Mouse (Mus musculus) olfactory bulb, adult 2 months (tissue): ENCODE measurements around the gene Cckar. TPM values are rescaled to one million over a fixed set of nuclear protein-coding genes. Genes with fewer than 3 reads are reported as not detected.
"Not testable (repeated sequence)": the region's sequence is repeated elsewhere in the genome, so short reads cannot be mapped to it uniquely, and the experiment has no call there.

ENCODE experiments used
- H3K27ac ChIP-seq: fragments of 200-500 bp; 2 replicates; pipeline ENCODE4 v1.5.1; 2012; ENCODE audit warnings: low read depth, low read length; ENCODE audit not compliant: insufficient read depth
- H3K4me1 ChIP-seq: fragments of 200-500 bp; 2 replicates; pipeline ENCODE4 v1.6.1; 2012; ENCODE audit warnings: low read length; ENCODE audit not compliant: control insufficient read depth, insufficient read depth
- H3K4me3 ChIP-seq: fragments of 200-500 bp; 2 replicates; pipeline ENCODE4 v1.5.1; 2012; ENCODE audit warnings: mild to moderate bottlenecking, low read depth, low read length, moderate library complexity; ENCODE audit not compliant: insufficient read depth
- CTCF ChIP-seq: fragments of 200-500 bp; IDR thresholded peaks from 2 replicates; pipeline ENCODE4 v1.5.1; 2012; ENCODE audit warnings: low read depth, mild to moderate bottlenecking, low read length, moderate library complexity; ENCODE audit not compliant: insufficient read depth
- POLR2A ChIP-seq: fragments of 200-500 bp; IDR thresholded peaks from 2 replicates; pipeline ENCODE4 v1.6.1; 2012; ENCODE audit warnings: mild to moderate bottlenecking, low read depth, low read length, moderate library complexity; ENCODE audit not compliant: insufficient read depth
- WGBS: fragments of 180-500 bp; shearing (Covaris S2); methylation state at CpG from one replicate; pipeline ENCODE4 v1.1.7; 2018; 5-methylcytosine and 5-hydroxymethylcytosine counted together
- polyA plus RNA-seq: library from polyadenylated mRNA; stranded (reverse); fragments of >200 nt; gene quantifications from 2 replicates; pipeline ENCODE4 v1.2.4, GENCODE M21; 2012; ENCODE audit warnings: low replicate concordance; ENCODE audit not compliant: missing spikeins, insufficient read depth, insufficient read length

The Cckar gene
- polyA plus RNA-seq, 1 experiment, result not detected

DNA sequence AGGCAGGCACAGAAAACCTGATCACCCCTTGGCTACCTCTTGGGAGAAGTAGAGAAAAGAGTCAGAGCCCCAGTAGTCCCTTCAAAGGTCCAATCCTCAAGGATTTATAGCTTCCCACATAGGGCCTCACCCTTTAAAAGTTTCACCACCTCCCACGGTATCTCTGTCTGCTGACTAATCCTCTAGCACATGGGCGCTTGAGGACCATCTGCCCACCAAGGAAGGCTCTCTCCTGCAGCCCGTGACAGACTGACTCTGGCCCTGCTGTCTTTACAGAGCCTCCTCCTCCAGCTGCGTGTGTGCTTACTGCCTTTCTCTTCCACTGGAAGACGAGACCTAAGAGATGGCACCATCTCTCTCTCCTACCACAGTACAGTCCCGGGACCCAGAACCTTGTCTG lies 27.9 kb downstream of the Cckar start:
- Histone ChIP-seq H3K4me3 (no peak overlapping the region), H3K4me1 (no peaks in the 10 kb centered on the region), H3K27ac (no peak overlapping the region)
- no peak for TF ChIP-seq POLR2A
- TF ChIP-seq CTCF, result no peak
- WGBS, result 69% methylated on average over 6 of the region's 6 CpGs

DNA sequence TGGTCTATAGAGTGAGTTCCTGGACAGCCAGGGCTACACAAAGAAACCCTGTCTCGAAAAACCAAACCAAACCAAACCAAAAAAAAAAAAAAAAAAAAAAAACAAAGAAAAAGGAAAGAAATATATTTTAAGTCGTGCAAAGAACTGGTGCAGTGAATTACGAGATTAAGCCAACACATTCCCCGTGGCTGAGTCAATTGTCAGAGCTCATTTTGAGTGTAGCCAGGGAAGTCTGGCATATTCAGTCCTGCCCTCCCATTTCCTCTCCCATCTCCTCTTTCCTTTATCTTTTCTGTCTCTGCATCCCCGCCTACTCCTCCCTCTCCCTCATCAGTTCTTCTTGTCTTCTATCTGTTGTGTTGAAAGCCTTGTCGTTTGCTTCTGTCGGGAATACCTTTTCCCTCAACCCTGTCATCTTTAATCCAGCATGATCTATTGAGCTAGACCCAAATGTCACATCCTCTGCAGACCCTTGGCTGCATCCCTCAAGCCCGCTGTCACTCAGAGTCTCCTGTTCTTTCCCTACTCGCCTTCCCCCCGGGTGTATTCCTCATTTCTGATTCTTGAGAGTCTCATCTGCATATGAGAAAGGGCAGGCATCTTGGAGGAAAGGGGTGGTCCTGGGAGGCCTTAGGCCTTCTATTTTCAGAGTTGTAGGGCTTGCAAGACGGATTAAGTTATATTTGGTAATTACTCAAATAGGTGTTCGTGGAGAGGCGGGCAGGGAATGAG lies 29.3 kb downstream of the Cckar start:
- WGBS, result 44% methylated on average over 13 of the region's 13 CpGs
- H3K4me3 ChIP-seq, result no peak overlapping the region
- TF ChIP-seq POLR2A (no peak), CTCF (no peak)
- no peak overlapping the region for H3K27ac ChIP-seq
- no peaks in the 10 kb centered on the region for H3K4me1 ChIP-seq

DNA sequence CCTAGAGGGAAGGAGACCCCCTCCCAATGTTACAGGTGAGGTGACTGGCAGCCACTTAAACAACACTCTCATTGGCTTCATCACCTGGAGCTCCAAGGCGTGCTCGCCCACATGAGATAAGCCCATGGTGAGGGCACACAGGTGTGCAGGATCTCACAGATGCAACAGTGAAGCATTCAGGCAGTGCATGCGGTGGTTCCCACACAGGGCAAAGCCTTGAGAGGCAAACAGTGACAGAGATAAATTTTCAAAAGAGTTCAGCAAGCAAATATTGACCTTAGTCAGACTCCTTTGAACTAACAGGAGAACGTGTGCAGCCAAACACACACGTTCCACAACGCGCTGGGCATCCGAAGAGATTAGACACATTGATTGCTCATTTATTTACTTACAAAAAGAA lies 30.8 kb downstream of the Cckar start:
- Histone ChIP-seq H3K4me1 (no peaks in the 10 kb centered on the region), H3K4me3 (no peak overlapping the region), H3K27ac (no peak overlapping the region)
- TF ChIP-seq CTCF (no peak), POLR2A (no peak)
- 97% methylated on average over 8 of the region's 8 CpGs for WGBS

DNA sequence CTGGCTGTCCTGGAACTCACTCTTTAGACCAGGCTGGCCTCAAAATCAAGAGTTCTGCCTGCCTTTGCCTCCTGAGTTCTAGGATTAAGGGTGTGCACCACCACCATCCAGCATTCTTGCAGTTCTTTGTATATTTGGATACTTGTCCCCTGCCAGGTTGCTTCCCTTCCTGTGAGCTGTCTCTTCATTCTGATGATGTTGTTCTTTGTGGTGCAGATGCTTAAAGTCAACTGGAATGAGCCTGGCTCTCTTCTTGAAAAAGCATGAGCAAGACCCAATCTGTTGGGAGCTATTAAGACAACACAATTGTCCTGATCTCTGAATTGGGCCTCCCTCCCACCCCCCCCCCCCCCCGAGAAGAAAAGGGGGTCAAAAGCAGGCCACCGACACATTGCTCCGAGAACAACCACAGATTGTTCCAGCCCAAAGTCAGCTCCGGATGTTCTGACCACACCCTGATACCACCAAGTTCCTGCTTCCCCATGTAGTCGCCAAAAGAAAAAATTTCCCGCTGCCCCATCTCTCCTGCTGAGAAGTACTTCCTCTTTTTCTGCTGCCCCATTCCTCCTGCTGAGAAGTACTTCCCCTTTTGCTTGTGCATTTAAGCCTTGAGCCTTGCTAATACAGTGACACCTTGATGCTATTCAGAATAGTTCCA lies 33.9 kb downstream of the Cckar start:
- H3K4me1 ChIP-seq, H3K27ac ChIP-seq, H3K4me3 ChIP-seq: not testable (repeated sequence)
- WGBS, result 83% methylated on average over 6 of the region's 6 CpGs

DNA sequence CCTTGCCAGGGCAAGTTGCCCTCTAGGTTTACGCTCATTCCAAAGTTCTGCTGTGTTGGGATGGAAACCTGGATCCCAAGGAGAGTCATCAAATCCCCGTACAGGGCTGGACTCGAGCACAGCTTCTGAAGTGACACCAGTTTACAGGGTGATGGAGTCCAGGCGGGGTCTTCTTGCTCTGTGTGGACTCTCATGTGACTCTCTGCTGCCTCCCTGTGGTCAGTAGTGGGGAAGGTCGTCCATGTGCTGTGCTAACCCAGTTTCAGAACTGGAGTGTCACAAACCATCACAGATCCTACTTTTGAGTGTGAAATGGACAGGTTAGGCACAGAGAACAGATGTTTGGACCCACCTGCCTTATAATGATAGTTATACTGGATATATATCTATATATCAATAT lies 35.2 kb downstream of the Cckar start:
- no peak overlapping the region for H3K27ac ChIP-seq
- no peaks in the 10 kb centered on the region for H3K4me1 ChIP-seq
- whole genome bisulfite sequencing, result 22% methylated on average over 5 of the region's 5 CpGs
- TF ChIP-seq CTCF (peak; percentile 46; the same call in 1 of the 2 replicates), POLR2A (no peak)
- no peak overlapping the region for H3K4me3 ChIP-seq

DNA sequence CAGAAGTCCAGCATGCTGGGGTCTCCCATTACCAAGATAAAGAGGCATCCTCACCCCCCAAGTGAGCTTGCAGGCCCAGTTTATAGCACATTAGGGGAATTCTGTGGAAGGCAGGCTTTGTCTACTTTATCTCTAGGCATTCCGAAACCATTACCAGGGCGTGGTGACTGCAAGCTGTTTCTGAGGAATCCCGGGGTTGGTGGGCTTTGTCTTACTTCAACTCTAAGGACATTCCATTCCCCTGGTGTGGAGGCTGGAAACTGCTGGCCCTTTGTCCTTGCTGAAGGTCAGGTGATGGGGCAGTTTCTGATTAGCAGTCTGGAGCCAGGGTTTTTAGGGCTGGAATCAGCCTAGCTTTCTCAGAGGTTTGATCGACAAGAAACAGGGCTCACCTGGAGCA lies 36.0 kb downstream of the Cckar start:
- Histone ChIP-seq H3K4me3 (no peak overlapping the region), H3K27ac (no peak overlapping the region), H3K4me1 (no peaks in the 10 kb centered on the region)
- no peak for TF ChIP-seq CTCF
- TF ChIP-seq POLR2A, result no peak
- WGBS, result 78% methylated on average over 4 of the region's 4 CpGs

DNA sequence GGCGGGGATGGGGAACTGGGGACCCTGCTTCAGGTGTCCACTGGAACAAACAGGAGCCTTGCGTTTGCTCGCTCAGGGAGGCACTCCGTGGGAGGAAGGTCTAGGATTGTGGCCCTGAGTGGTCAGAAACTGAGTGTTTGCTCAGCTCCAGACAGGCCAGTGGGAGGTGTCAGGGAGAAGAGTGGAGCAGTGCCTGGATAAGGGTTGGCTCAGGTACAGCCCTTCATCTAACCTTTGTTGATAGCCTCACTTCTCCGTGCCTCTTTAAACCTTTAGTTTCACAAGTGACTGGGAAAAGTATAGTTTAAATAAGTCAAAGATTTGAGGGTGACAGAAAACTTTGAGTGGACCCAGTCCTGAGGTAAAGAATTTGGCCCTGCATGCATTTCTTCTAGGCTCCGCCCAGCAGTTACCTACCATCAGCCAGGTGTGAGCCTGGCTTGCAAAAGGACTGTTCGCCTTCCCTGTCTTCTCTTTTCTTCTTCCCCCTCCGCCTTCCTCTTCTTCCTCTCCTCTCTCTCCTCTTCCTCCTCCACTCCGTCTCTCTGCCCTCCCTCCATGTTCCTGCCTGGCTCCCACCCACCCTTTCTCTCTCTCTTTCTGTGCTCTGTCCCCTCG lies 37.1 kb downstream of the Cckar start:
- Histone ChIP-seq H3K27ac (no peak overlapping the region), H3K4me1 (no peaks in the 10 kb centered on the region), H3K4me3 (no peak overlapping the region)
- 94% methylated on average over 10 of the region's 10 CpGs for WGBS
- no peak for TF ChIP-seq CTCF
- no peak for TF ChIP-seq POLR2A

DNA sequence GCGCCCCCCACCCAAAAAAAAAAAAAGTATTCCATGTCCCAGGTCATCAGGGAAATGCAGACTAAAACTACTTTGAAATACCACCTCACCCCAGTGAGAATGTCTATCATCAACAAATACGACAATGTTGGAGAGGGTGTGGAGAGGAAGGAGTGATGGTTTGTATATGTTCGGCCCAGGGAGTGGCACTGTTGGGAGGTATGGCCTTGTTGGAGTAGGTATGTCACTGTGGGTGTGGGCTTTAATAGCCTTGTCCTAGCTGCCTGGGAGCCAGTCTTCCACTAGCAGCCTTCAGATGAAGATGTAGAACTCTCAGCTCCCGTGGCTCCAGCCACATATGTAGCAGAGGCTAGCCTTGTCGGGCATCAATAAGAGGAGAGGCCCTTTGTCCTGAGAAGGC lies 39.5 kb downstream of the Cckar start:
- Histone ChIP-seq H3K27ac (no peak overlapping the region), H3K4me1 (no peaks in the 10 kb centered on the region), H3K4me3 (no peak overlapping the region)
- WGBS, result 91% methylated on average over 5 of the region's 5 CpGs
- TF ChIP-seq POLR2A, result no peak
- no peak for TF ChIP-seq CTCF

DNA sequence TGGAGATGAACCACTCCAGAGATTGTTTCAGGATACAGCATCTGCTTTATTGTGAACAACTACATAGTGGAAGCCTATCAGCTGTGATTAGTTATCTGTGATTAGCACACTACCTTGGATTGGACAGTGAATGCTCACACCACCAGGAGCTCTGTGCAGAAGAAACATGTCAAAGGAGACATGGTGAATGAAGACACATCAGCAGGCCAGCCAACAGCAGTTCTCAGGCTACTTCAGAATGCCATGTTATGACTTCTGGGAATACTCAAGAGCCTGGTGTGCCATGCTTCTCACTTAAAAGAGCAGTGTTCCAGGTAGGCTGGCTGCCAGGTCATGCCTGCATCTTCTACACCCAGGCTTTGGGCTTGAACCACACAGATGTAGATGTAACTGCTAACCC lies 43.8 kb downstream of the Cckar start:
- Histone ChIP-seq H3K4me1 (no peaks in the 10 kb centered on the region), H3K4me3 (no peak overlapping the region), H3K27ac (no peak overlapping the region)
- no peak for TF ChIP-seq CTCF
- TF ChIP-seq POLR2A, result no peak
